Mouse (Mus musculus) erythroid progenitor cell, adult 5-6 weeks (primary cell): ENCODE measurements around the gene Gm13283. TPM values are rescaled to one million over a fixed set of nuclear protein-coding genes. Genes with fewer than 3 reads are reported as not detected.
"Not testable (repeated sequence)": the region's sequence is repeated elsewhere in the genome, so short reads cannot be mapped to it uniquely, and the experiment has no call there.

Experiments
- ATAC-seq: replicated peaks from 2 replicates; pipeline ENCODE4 v1.8.0; 2016; ENCODE audit warnings: moderate number of reproducible peaks, mild to moderate bottlenecking, moderate TSS enrichment, inconsistent platforms; ENCODE audit not compliant: poor library complexity, low FRiP score, severe bottlenecking
- total RNA-seq, 2 experiments: library from RNA; stranded (forward) in 1 of 2; stranded (reverse) in 1 of 2; fragments of 150-400 nt in 1 of 2; fragments of 186-747, 209-891 nt in 1 of 2; gene quantifications; 2 replicates each; pipeline versions ENCODE4 v1.2.3 to v1.2.4; 2015 to 2017; ENCODE audit warnings: low replicate concordance in 2 of 2

The Gm13283 gene
- total RNA-seq (2015; ENCODE audit: low replicate concordance) (not detected in 2 replicates), total RNA-seq (2017; ENCODE audit: low replicate concordance) (not detected in 2 replicates)

- ATAC-seq: not testable (repeated sequence)
Observed at GRCm38 (mm10) chr4:88759610-88760268, at the start of gene Gm13283. Gm13283 (plus strand) TSS chr4:88760119.

DNA sequence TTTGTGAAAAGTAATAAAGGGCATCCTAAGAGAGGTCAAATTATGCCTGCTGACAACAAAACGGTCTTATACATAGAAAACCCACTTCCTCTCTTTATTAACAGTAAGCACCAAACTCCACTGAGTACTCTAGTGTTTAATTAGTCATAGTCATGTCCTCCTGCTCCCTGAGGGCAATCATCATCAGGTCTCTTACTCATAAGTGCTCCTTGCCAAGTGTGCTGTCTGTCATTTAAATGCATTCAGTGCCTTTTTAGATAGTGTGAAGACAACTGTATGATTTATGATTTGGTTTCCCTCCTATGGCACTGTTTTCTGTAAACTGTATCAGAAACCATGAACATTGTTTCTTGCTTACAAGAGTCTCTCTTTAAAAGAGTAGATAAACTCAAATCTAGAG is 45.6 kb upstream of the Gm13283 start:
- no peak for ATAC-seq

GRCm38 (mm10) chr4:88715059-88715458 is 44.9 kb upstream of the Gm13283 start:
- ATAC-seq: no peak

- no peak for ATAC-seq
Observed at GRCm38 (mm10) chr4:88718715-88719114, 41.2 kb upstream of the Gm13283 start.

GRCm38 (mm10) chr4:88721791-88722721 is 37.9 kb upstream of the Gm13283 start, which contains the start of the genes Gm26566 and Klhl9:
Gm26566 (plus strand) TSS chr4:88721805.
Klhl9 (minus strand) TSS chr4:88722465.
- peak; percentile 92 for ATAC-seq

GRCm38 (mm10) chr4:88723497-88724090 is 36.3 kb upstream of the Gm13283 start:
- no peak for ATAC-seq

- no peak for ATAC-seq
Observed at GRCm38 (mm10) chr4:88726727-88727126, 33.2 kb upstream of the Gm13283 start.

DNA sequence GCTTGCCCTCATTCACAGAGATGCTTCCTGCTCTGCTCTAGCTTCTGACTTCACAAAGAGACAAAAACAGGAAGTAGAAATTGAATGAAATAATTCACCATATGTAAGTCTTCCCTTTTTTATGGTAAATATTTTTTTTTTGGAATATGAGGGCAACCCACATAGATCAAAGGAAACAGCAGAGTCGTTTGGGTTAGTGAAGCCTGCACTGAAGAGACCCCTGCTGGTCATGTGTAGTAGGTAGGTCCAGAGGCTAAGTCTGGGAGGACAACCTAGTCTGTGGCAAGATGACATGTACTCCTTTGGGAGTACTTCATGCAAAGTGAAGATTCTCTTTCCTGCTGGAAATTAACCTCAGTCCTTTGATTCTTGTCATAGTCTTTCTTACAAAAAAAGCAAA is 32.6 kb upstream of the Gm13283 start:
- no peak for ATAC-seq

DNA sequence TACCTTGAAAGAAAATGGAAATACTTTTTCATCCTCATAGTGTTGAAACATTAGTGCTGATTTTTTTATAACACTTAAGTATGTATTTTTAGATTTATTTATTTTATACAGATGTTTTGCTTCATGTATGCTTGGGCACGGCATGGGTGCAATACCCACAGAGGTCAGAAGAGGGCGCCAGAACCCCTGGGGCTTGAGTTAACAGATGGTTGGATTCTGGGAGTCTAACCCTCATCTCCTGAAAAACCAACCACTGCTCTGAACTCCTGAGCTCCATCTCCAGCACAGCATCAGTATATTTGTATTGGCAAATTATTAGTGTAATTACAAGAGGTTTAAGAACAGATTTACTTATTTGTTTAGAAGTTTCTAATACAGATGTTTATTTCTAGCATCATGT is 21.4 kb upstream of the Gm13283 start:
- peak; percentile 71 for ATAC-seq

DNA sequence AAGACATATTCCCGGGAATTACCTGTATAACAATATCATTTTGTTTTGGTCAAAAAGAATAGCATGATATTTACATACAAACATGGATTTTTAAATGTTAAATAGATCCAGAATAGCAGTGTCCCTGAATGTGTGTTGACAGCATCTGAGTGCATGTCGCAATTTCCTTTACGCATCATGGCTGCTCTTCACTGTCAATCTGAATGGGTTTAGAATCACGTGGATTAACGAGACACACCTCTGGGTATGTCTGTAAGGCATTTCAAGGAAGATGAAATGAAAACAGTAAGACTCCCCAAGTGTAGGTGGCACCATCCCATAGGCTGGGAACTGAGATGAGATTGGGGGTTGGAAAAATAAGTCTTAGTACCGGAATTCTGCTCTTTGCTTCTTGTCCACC is 20.9 kb upstream of the Gm13283 start:
- ATAC-seq: no peak

DNA sequence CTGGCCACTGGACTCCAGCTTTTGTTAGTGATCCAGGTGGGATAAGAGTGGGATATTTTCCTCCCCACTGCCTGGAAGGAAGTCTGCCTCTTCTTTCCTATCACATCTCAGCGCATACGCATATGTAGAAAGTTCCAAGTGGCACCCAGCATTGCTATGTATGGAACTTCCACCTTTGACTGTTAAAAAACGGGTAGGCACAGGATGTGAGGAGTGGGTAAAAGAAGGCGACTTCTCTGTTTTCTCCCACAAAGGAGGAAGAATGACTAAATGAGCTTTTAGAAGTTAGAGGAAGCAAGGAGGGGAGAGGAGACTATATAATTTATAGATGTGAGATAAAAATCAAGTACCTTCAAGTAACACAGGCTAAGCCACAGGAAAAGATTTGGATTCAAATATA is 18.5 kb upstream of the Gm13283 start:
- ATAC-seq: no peak

- no peak for ATAC-seq
Observed at GRCm38 (mm10) chr4:88742771-88743371, 17.0 kb upstream of the Gm13283 start.

GRCm38 (mm10) chr4:88744207-88744606 is 15.7 kb upstream of the Gm13283 start:
- ATAC-seq: 0 out of 2 replicates have a peak, but pooled peaks have one; percentile 34

- ATAC-seq: no peak
Observed at GRCm38 (mm10) chr4:88749926-88750325, 10.0 kb upstream of the Gm13283 start.

- ATAC-seq: not testable (repeated sequence)
Observed at GRCm38 (mm10) chr4:88754818-88755340, 5.0 kb upstream of the Gm13283 start, which contains the start of gene Gm13271. Gm13271 (plus strand) TSS chr4:88754868.

GRCm38 (mm10) chr4:88756581-88757513 is 3.1 kb upstream of the Gm13283 start:
- ATAC-seq: not testable (repeated sequence)

DNA sequence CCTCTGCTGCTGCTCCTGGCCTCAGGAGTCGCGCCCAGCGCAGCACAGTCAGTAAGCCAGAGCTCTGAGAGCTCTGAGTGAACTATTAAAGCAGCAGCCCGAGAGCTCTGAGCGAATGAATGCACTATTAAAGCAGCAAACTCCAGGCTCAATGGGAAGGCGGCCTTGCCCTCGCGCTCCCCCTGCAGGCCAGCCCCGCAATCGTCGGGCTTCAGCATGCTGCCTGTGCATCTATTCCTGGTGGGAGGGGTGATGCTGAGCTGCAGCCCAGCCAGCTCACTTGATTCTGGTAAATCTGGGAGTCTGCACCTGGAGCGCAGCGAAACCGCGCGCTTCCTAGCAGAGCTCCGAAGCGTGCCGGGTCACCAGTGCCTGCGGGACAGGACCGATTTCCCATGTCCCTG is 2.3 kb upstream of the Gm13283 start:
- peak; percentile 99 for ATAC-seq

GRCm38 (mm10) chr4:88758751-88759150 is 1.2 kb upstream of the Gm13283 start:
- ATAC-seq: not testable (repeated sequence)
